Mouse (Mus musculus) liver, embryonic 12.5 days (tissue): Measurements from ENCODE around the gene Folr1. TPM values are rescaled to one million over a fixed set of nuclear protein-coding genes. Genes with fewer than 3 reads are reported as not detected.
A peak's percentile ranks its signal among the peaks of the same experiment; 100 is the strongest.

Experiments used
- ATAC-seq: fragments of 200-750 bp; cut with Nextera tagmentation; 2 replicates; pipeline ENCODE4 v1.8.0; 2017; ENCODE audit warnings: moderate number of reproducible peaks, mild to moderate bottlenecking, moderate library complexity
- H3K27ac ChIP-seq: fragments of 300-500 bp; sonication (generic); 2 replicates; pipeline ENCODE4 v1.5.1; 2016; ENCODE audit warnings: mild to moderate bottlenecking
- H3K27me3 ChIP-seq: fragments of 300-500 bp; sonication (generic); replicated peaks from 2 replicates; pipeline ENCODE4 v1.6.1; 2016; ENCODE audit warnings: mild to moderate bottlenecking, moderate library complexity
- H3K36me3 ChIP-seq: fragments of 300-500 bp; sonication (generic); 2 replicates; pipeline ENCODE4 v1.6.1; 2016; ENCODE audit warnings: mild to moderate bottlenecking, moderate library complexity
- H3K4me1 ChIP-seq: fragments of 300-500 bp; sonication (generic); 2 replicates; pipeline ENCODE4 v1.6.1; 2016
- H3K4me2 ChIP-seq: fragments of 300-500 bp; sonication (generic); 2 replicates; pipeline ENCODE4 v1.6.1; 2016; ENCODE audit warnings: mild to moderate bottlenecking, moderate library complexity
- H3K4me3 ChIP-seq: fragments of 300-500 bp; sonication (generic); 2 replicates; pipeline ENCODE4 v1.5.1; 2016; ENCODE audit warnings: mild to moderate bottlenecking, moderate library complexity
- H3K9ac ChIP-seq: fragments of 300-500 bp; sonication (generic); 2 replicates; pipeline ENCODE4 v1.6.1; 2016; ENCODE audit warnings: mild to moderate bottlenecking, moderate library complexity
- H3K9me3 ChIP-seq: fragments of 300-500 bp; sonication (generic); replicated peaks from 2 replicates; pipeline ENCODE4 v1.6.1; 2016; ENCODE audit warnings: mild to moderate bottlenecking, moderate library complexity
- WGBS: fragments of 180-500 bp; shearing (Covaris S2); methylation state at CpG from one replicate; pipeline ENCODE4 v1.1.7; 2016; ENCODE audit not compliant: insufficient replicate concordance; 5-methylcytosine and 5-hydroxymethylcytosine counted together
- polyA plus RNA-seq: library from polyadenylated mRNA; unstranded; fragments of >200 nt; fragmentation: Nextera tagmentation; extraction: Ambion mirVana; gene quantifications from 2 replicates; pipeline ENCODE4 v1.2.1, GENCODE M21; 2016

The Folr1 gene
- polyA plus RNA-seq, 1 experiment from 2014 or later = 0.70 TPM

GRCm38 (mm10) chr7:101896104-101897066 lies 25.8 kb upstream of the Folr1 start:
- Histone ChIP-seq H3K4me3 (peak overlapping the region; percentile 71), H3K4me1 (peaks cover 26% of the 10 kb centered on the region), H3K9me3 (no peaks in the 10 kb centered on the region), H3K4me2 (peak overlapping the region; percentile 87), H3K27ac (peak overlapping the region; percentile 89), H3K27me3 (no peaks in the 10 kb centered on the region), H3K36me3 (peaks cover 35% of the 10 kb centered on the region), H3K9ac (peak overlapping the region; percentile 80)
- under 1% methylated on average over 57 of the region's 57 CpGs for WGBS
- peak; percentile 98 for ATAC-seq

DNA sequence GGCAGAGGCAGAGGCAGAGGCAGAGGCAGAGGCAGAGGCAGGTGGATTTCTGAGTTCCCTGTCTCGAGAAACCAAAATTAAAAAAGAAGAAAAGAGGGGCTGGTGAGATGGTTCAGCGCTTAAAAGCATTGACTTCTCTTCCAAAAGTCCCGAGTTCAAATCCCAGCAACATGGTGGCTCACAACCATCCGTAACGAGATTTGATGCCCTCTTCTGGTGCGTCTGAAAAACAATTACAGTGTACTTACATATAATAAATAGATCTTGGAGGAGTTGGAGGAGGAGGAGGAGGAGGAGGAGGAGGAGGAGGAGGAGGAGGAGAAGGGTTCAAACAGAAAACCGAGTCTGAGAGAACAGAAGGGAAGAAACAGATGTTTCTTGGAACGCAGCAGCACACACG lies 25.1 kb upstream of the Folr1 start:
- WGBS = 33% methylated on average over 9 of the region's 9 CpGs
- Histone ChIP-seq H3K9ac (peak overlapping the region; percentile 69), H3K27ac (peak overlapping the region; percentile 81), H3K4me3 (peak overlapping the region; percentile 71), H3K4me1 (peaks cover 26% of the 10 kb centered on the region), H3K36me3 (peaks cover 28% of the 10 kb centered on the region), H3K27me3 (no peaks in the 10 kb centered on the region), H3K9me3 (no peaks in the 10 kb centered on the region), H3K4me2 (peak overlapping the region; percentile 87)
- peak; percentile 0; the same call in 1 of the 2 replicates for ATAC-seq

DNA sequence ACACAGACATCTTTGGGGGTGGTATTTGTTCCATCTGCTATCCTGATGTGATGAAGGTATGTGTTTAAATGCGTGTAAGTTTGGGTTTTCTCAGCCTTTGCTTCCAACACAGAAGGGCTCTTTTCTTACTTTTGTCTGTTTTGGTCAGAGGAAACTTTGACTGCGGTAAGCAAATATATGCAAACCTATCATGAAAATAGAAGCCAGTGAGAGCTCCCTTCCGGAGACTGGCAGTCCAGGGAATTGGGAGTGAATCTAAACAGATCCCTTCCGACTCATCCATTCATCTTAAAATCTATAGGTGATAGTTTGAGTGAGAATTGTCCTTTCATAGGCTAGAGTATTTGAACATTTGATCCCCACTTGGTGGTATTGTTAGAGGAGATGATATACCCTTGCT lies 17.9 kb upstream of the Folr1 start:
- Histone ChIP-seq H3K36me3 (no peaks in the 10 kb centered on the region), H3K27me3 (no peaks in the 10 kb centered on the region; the same call in 1 of the 2 replicates), H3K4me1 (no peaks in the 10 kb centered on the region), H3K9me3 (no peaks in the 10 kb centered on the region), H3K27ac (no peak overlapping the region), H3K9ac (no peak overlapping the region), H3K4me2 (no peak overlapping the region), H3K4me3 (no peak overlapping the region)
- 75% methylated on average over 4 of the region's 4 CpGs for WGBS
- ATAC-seq = no peak

DNA sequence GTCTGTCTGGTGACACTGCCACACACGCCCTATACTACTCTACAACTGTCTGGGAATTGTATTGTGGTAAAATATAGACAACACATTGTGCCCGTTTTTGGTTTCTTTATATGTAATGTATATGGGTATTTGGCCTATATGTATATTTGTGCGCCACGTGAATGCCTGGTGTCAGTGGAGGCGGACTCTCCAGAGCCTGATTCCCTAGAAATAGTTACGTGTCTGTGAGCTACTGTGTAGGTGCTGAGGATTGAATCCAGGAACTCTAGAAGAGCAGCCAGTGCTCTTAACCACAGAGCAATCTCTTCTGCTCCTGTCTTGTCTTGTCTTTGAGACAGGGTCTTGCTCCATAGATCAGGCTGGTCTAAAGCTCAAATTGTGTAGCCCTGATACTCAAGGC lies 15.7 kb upstream of the Folr1 start:
- WGBS = 78% methylated on average over 6 of the region's 6 CpGs
- H3K9ac ChIP-seq = no peak overlapping the region
- no peaks in the 10 kb centered on the region for H3K4me1 ChIP-seq
- no peaks in the 10 kb centered on the region for H3K9me3 ChIP-seq
- no peaks in the 10 kb centered on the region for H3K36me3 ChIP-seq
- no peak overlapping the region for H3K4me2 ChIP-seq
- no peak overlapping the region for H3K4me3 ChIP-seq
- H3K27ac ChIP-seq = no peak overlapping the region
- ATAC-seq = no peak
- no peaks in the 10 kb centered on the region; the same call in 1 of the 2 replicates for H3K27me3 ChIP-seq

DNA sequence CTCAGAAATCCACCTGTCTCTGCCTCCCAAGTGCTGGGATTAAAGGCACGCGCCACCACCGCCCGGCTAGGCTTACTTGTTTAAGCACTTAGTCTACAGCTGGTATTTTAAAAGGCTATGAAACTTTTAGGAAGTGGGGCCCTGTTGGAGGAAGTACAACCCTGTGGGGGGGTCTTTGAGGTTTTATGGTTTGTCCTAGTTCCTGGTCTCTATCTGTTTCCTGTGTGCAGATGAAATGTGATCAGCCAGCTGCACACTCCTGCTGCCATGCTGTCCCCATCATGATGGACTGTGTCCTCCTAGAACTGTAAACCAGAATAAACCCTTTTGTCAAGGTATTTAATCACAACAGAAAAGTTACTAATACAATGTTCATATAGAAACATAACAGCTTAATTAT lies 13.6 kb upstream of the Folr1 start:
- H3K9me3 ChIP-seq = no peaks in the 10 kb centered on the region
- WGBS = 80% methylated on average over 4 of the region's 4 CpGs
- no peak overlapping the region for H3K9ac ChIP-seq
- no peak overlapping the region for H3K27ac ChIP-seq
- H3K27me3 ChIP-seq = no peaks in the 10 kb centered on the region; the same call in 1 of the 2 replicates
- H3K4me1 ChIP-seq = no peaks in the 10 kb centered on the region
- ATAC-seq = no peak
- H3K36me3 ChIP-seq = no peaks in the 10 kb centered on the region
- H3K4me2 ChIP-seq = no peak overlapping the region
- H3K4me3 ChIP-seq = no peak overlapping the region

- Histone ChIP-seq H3K36me3 (no peaks in the 10 kb centered on the region), H3K4me2 (no peak overlapping the region), H3K4me1 (no peaks in the 10 kb centered on the region), H3K4me3 (no peak overlapping the region), H3K9ac (no peak overlapping the region), H3K9me3 (no peaks in the 10 kb centered on the region), H3K27me3 (no peaks in the 10 kb centered on the region; the same call in 1 of the 2 replicates), H3K27ac (no peak overlapping the region)
- WGBS = 50% methylated on average over 9 of the region's 9 CpGs
- ATAC-seq = no peak
Observed at GRCm38 (mm10) chr7:101882413-101883154, 12.0 kb upstream of the Folr1 start.

DNA sequence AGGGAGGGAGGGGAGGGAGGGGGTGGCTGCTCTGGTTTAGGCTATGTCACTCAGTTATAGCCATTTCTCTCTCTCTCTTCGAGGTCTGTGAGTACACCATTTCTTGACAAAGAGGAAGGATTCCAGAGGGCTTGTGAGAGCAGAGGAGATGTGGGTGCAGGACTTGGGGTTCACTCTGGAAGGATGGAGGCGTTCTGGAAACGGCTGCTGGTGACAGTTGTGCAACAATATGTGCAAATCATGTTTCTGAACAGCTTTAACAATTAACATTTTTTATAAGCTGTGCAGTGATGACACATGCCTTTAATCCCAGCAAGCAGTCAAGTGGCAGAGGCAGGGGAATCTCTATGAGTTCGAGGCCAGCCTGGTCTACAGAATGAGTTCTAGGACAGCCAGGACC lies 10.3 kb upstream of the Folr1 start:
- WGBS = 54% methylated on average over 4 of the region's 4 CpGs
- Histone ChIP-seq H3K4me1 (no peaks in the 10 kb centered on the region), H3K27ac (no peak overlapping the region), H3K27me3 (no peaks in the 10 kb centered on the region; the same call in 1 of the 2 replicates), H3K36me3 (no peaks in the 10 kb centered on the region), H3K9ac (no peak overlapping the region), H3K4me3 (no peak overlapping the region), H3K4me2 (no peak overlapping the region), H3K9me3 (no peaks in the 10 kb centered on the region)
- no peak for ATAC-seq

DNA sequence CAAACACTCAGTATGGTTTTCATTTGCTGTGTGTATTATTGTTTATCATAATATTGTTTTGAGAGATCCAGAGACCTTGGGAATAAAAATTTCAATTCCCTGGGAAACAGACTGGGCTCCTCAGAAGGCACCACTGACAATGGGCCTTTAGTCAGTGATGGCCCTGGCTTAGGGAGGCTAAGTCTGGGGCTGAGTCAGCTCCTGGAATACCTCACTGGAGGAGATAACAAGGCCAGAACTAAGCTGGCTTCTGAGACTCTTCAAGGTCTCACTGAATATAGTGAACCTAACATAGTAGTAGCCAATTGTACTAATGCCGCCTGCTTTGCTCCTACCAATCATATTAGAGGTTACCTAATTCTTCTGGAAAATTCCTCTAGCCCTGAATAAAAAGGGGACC lies 5.4 kb upstream of the Folr1 start:
- Histone ChIP-seq H3K4me2 (no peak overlapping the region), H3K4me1 (no peaks in the 10 kb centered on the region), H3K9ac (no peak overlapping the region), H3K36me3 (no peaks in the 10 kb centered on the region), H3K4me3 (no peak overlapping the region), H3K27ac (no peak overlapping the region), H3K27me3 (0 out of 2 replicates have a peak, but pooled peaks cover under 1% of the 10 kb centered on the region), H3K9me3 (no peaks in the 10 kb centered on the region)
- WGBS = 86% methylated on average over 1 of the region's 1 CpGs
- no peak for ATAC-seq

DNA sequence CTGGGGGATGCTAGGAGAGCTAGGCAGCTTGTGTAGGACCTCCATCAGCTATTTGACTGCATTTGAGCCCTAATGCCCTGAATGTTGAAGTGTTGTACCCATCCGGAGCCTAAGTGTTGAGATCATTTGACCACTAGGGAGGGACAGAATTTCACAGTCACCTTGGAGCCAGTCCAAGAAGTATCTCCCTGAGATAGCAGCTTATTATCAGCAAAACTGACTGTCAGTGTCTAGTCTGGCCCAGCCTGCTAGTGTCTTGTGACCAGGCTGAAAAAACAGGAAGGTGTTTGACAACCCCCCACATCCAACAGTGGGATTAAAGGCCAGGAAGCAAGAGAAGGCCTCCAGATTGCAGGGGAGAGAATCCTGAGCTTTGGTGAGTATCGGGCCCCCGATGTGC lies 708 bp upstream of the Folr1 start:
- Histone ChIP-seq H3K36me3 (no peaks in the 10 kb centered on the region), H3K27me3 (0 out of 2 replicates have a peak, but pooled peaks cover 4% of the 10 kb centered on the region), H3K4me2 (no peak overlapping the region), H3K9me3 (no peaks in the 10 kb centered on the region), H3K27ac (no peak overlapping the region), H3K9ac (no peak overlapping the region), H3K4me1 (no peaks in the 10 kb centered on the region), H3K4me3 (no peak overlapping the region)
- ATAC-seq = no peak
- 56% methylated on average over 3 of the region's 3 CpGs for WGBS

GRCm38 (mm10) chr7:101869163-101869500 lies 1.5 kb downstream of the Folr1 start:
- H3K27ac ChIP-seq = no peak overlapping the region
- 0 out of 2 replicates have a peak, but pooled peaks cover 4% of the 10 kb centered on the region for H3K27me3 ChIP-seq
- no peaks in the 10 kb centered on the region for H3K36me3 ChIP-seq
- no peak for ATAC-seq
- H3K4me1 ChIP-seq = no peaks in the 10 kb centered on the region
- H3K4me3 ChIP-seq = no peak overlapping the region
- H3K9me3 ChIP-seq = no peaks in the 10 kb centered on the region
- 65% methylated on average over 7 of the region's 7 CpGs for WGBS
- no peak overlapping the region for H3K4me2 ChIP-seq
- H3K9ac ChIP-seq = no peak overlapping the region

DNA sequence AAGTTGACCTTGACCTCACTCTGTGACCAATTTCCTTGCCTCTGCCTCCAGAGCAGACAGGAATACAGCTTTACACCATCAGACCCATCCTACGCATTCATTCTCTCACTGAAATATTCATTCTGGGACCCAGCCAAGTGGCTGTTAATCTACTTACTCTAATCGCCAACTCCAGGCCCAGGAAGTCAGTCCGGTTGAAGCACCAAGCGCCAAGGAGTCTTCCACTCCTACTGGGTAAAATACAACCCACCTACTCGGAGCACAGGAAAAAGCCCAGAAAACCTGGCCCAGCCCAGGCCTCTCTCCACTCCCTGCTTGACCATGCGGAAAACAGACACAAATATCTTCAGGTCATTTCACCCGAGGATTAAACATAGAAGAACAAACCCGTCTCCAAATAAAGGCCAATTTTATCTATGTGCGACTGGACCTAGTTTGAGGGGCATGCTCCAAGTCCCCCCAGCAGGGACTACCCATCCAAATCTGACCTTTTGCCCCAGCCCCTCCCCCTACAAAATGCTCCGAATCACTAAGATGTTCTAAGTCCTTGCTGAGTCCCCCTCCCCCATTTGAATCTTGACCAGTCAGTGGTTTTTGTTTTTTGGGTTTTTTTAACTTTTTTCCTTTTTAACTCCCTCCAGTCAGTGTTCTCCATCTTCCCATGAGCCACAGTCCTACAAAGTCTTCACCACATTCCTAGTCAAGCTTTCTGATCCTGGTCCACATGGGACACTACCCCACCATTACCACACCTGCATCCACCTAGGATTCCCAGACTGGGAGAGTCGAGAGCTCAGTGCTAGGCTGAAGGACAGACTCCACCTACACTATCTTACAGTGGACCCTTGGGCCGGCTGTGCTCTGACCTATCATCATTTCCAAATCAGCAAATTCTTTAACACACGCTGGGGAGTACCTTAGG lies 2.1 kb downstream of the Folr1 start:
- Histone ChIP-seq H3K4me3 (no peak overlapping the region), H3K4me1 (no peaks in the 10 kb centered on the region), H3K36me3 (no peaks in the 10 kb centered on the region), H3K9me3 (no peaks in the 10 kb centered on the region), H3K4me2 (no peak overlapping the region), H3K9ac (no peak overlapping the region), H3K27me3 (0 out of 2 replicates have a peak, but pooled peaks cover 4% of the 10 kb centered on the region), H3K27ac (no peak overlapping the region)
- WGBS = 64% methylated on average over 13 of the region's 13 CpGs
- no peak for ATAC-seq
